ENCODE assay signal across 9 mouse cellular contexts in genomic region chr15:101988119-101988518, GRCm38 (mm10). TPM values are rescaled to one million over a fixed set of nuclear protein-coding genes. Genes with fewer than 3 reads are reported as not detected.
DNase-seq lines count a peak whose midpoint lies in the region; ATAC-seq and TF ChIP-seq lines count a peak whose summit lies in the region.
"Had no signal": no experiment of that assay in that cellular context is flagged by ENCODE, and none has a peak within 500 bp of the region (broad histone marks: within the 10 kb centered on the region; RNA-seq: fewer than 3 reads in every experiment).

No protein-coding gene starts in this region.

- H3K27me3 ChIP-seq in MEL (ENCODE audit: control insufficient read depth in 1 of 2, insufficient read depth in 2 of 2, low read length in 2 of 2), result no peaks in the 10 kb centered on the region
- H3K27me3 ChIP-seq in embryonic facial prominence, embryonic 15.5 days, result no peaks in the 10 kb centered on the region
- no peaks in the 10 kb centered on the region for H3K27me3 ChIP-seq in lung, embryonic 14.5 days (ENCODE audit: insufficient read depth, low read length)

- under 1% methylated on average over 10 of the region's 10 CpGs for WGBS in embryonic facial prominence, embryonic 15.5 days
- WGBS in lung, embryonic 14.5 days, result under 1% methylated on average over 10 of the region's 10 CpGs

- no peak for TF ChIP-seq POLR2A in MEL (IDR thresholded peaks at IDR 0.05; ENCODE audit: control insufficient read depth in 1 of 2, insufficient read depth in 1 of 2, low read depth in 1 of 2, low read length in 2 of 2, poor library complexity in 1 of 2)

- no peak overlapping the region for H3K27ac ChIP-seq in MEL (ENCODE audit: control insufficient read depth, low read depth, low read length)
- H3K27ac ChIP-seq in embryonic facial prominence, embryonic 15.5 days (replicated peaks), result no peak overlapping the region
- no peak overlapping the region for H3K27ac ChIP-seq in lung, embryonic 14.5 days (ENCODE audit: low read depth)

- no peak overlapping the region for H3K9ac ChIP-seq in MEL (ENCODE audit: control insufficient read depth, low read depth, low read length, poor library complexity, severe bottlenecking)
- H3K9ac ChIP-seq in embryonic facial prominence, embryonic 15.5 days, result no peak overlapping the region
- H3K9ac ChIP-seq in lung, embryonic 14.5 days, result no peak overlapping the region

- H3K4me1 ChIP-seq in MEL (ENCODE audit: control insufficient read depth in 1 of 2, insufficient read depth in 2 of 2, low read length in 2 of 2), result peaks cover 6 to 39% of the 10 kb centered on the region in 2 experiments; a peak in 3 of 4 replicates
- H3K4me1 ChIP-seq in embryonic facial prominence, embryonic 15.5 days, result peaks cover 20% of the 10 kb centered on the region
- no peaks in the 10 kb centered on the region for H3K4me1 ChIP-seq in lung, embryonic 14.5 days (ENCODE audit: insufficient read depth)

- H3K79me2 ChIP-seq in MEL (ENCODE audit: control insufficient read depth, insufficient read depth, low read length, poor library complexity), result no peaks in the 10 kb centered on the region

- H3K4me3 ChIP-seq in MEL (ENCODE audit: control insufficient read depth in 1 of 2, insufficient read depth in 1 of 2, low read depth in 2 of 2, low read length in 2 of 2), result no peak overlapping the region
- no peak overlapping the region for H3K4me3 ChIP-seq in embryonic facial prominence, embryonic 15.5 days (replicated peaks)
- H3K4me3 ChIP-seq in lung, embryonic 14.5 days (ENCODE audit: low read depth, low read length), result no peak overlapping the region
- H3K4me3 ChIP-seq: megakaryocyte, embryonic 14.5 days had no signal

- H3K9me3 ChIP-seq in MEL (replicated peaks; ENCODE audit: insufficient read depth, low read length), result no peaks in the 10 kb centered on the region
- no peaks in the 10 kb centered on the region for H3K9me3 ChIP-seq in embryonic facial prominence, embryonic 15.5 days (replicated peaks)
- H3K9me3 ChIP-seq in lung, embryonic 14.5 days (ENCODE audit: low read depth, low read length), result no peaks in the 10 kb centered on the region
- H3K9me3 ChIP-seq: megakaryocyte, embryonic 14.5 days had no signal

- TF ChIP-seq CTCF in MEL (IDR thresholded peaks at IDR 0.05 in 2 of 3, conservative IDR thresholded peaks at IDR 0.05 in 1 of 3; ENCODE audit: control insufficient read depth in 1 of 3, insufficient read depth in 1 of 3, low read depth in 2 of 3, low read length in 3 of 3, poor library complexity in 1 of 3, severe bottlenecking in 1 of 3), result peak; percentile 97 to 100 (median 99)
- TF ChIP-seq CTCF in lung, embryonic 14.5 days (IDR thresholded peaks at IDR 0.05; ENCODE audit: low read depth), result peak; percentile 96

- DNase-seq in MEL (ENCODE audit: low read depth, low spot score), result peak; percentile 90
- DNase-seq in brain, adult 2 months (ENCODE audit: low read depth, low spot score), result peak; percentile 83
- peak; percentile 68 to 84 for DNase-seq in heart, adult 9 months (ENCODE audit: low spot score in 2 of 2)
- peak; percentile 90 to 91 for DNase-seq in kidney, postnatal 4 days
- peak; percentile 95 for DNase-seq in lung, embryonic 14.5 days
- DNase-seq in right cerebral cortex, postnatal 10 days (ENCODE audit: low spot score in 2 of 2), result peak; percentile 83 to 90
- peak; percentile 87 for DNase-seq in urinary bladder, postnatal 14 days (ENCODE audit: low spot score)

- H3K36me3 ChIP-seq in MEL (ENCODE audit: control insufficient read depth in 1 of 2, insufficient read depth in 2 of 2, low read length in 2 of 2), result peaks cover 0 to 17% of the 10 kb centered on the region in 2 experiments; a peak in 2 of 4 replicates
- no peaks in the 10 kb centered on the region for H3K36me3 ChIP-seq in embryonic facial prominence, embryonic 15.5 days
- no peaks in the 10 kb centered on the region for H3K36me3 ChIP-seq in lung, embryonic 14.5 days (ENCODE audit: insufficient read depth)

- TF ChIP-seq EP300 in MEL (IDR thresholded peaks at IDR 0.05; ENCODE audit: low read depth in 1 of 2, low read length in 2 of 2), result no peak

- H3K4me2 ChIP-seq in embryonic facial prominence, embryonic 15.5 days (replicated peaks), result no peak overlapping the region
- H3K4me2 ChIP-seq in lung, embryonic 14.5 days, result no peak overlapping the region

- 0 out of 2 replicates have a peak, but pooled peaks have one; percentile 53 for ATAC-seq in embryonic facial prominence, embryonic 15.5 days (ENCODE audit: insufficient number of reproducible peaks, low FRiP score, low TSS enrichment, low read depth)
- peak; percentile 16; the same call in 1 of the 2 replicates for ATAC-seq in lung, embryonic 14.5 days (ENCODE audit: insufficient read depth)

- TF ChIP-seq RAD21 in MEL (IDR thresholded peaks at IDR 0.05; ENCODE audit: low read depth, low read length), result peak; percentile 100

TF ChIP-seq in MEL, 35 proteins besides CTCF, POLR2A, EP300 and RAD21 (continues in another document):
- peak; percentile 100 for TF ChIP-seq SMC3 (IDR thresholded peaks at IDR 0.05; ENCODE audit: low read depth, low read length)
- TF ChIP-seq USF2 (IDR thresholded peaks at IDR 0.05; ENCODE audit: borderline replicate concordance in 1 of 2, insufficient read depth in 1 of 2, low read depth in 1 of 2, low read length in 2 of 2), result no peak
- TF ChIP-seq TCF12 (IDR thresholded peaks at IDR 0.05; ENCODE audit: low read depth, low read length), result peak; percentile 24; the same call in 1 of the 2 replicates
- TF ChIP-seq ZKSCAN1 (IDR thresholded peaks at IDR 0.05; ENCODE audit: low read depth, low read length), result no peak
- TF ChIP-seq UBTF (IDR thresholded peaks at IDR 0.05; ENCODE audit: borderline replicate concordance, insufficient read depth, low read depth, low read length), result no peak
- 0 out of 2 replicates have a peak, but pooled peaks have one; percentile 73 for TF ChIP-seq JUND (IDR thresholded peaks at IDR 0.05; ENCODE audit: low read depth, low read length)
- TF ChIP-seq HCFC1 (IDR thresholded peaks at IDR 0.05; ENCODE audit: low read depth, low read length), result peak; percentile 42; the same call in 1 of the 2 replicates
- no peak for TF ChIP-seq TAL1 (IDR thresholded peaks at IDR 0.05; ENCODE audit: low read length)
- TF ChIP-seq ZC3H11A (IDR thresholded peaks at IDR 0.05; ENCODE audit: low read depth, low read length), result peak; percentile 100
- no peak for TF ChIP-seq POLR2AphosphoS5 (IDR thresholded peaks at IDR 0.05; ENCODE audit: borderline replicate concordance, low read depth, low read length)
- TF ChIP-seq RCOR1 (IDR thresholded peaks at IDR 0.05; ENCODE audit: low read depth, low read length), result 0 out of 2 replicates have a peak, but pooled peaks have one; percentile 43
- no peak for TF ChIP-seq CHD1 (IDR thresholded peaks at IDR 0.05; ENCODE audit: low read depth, low read length)
- peak; percentile 24; the same call in 1 of the 2 replicates for TF ChIP-seq MAX (IDR thresholded peaks at IDR 0.05; ENCODE audit: low read length)
- peak; percentile 77 for TF ChIP-seq MAZ (IDR thresholded peaks at IDR 0.05; ENCODE audit: low read depth, low read length)
- peak; percentile 36; the same call in 1 of the 2 replicates for TF ChIP-seq MXI1 (IDR thresholded peaks at IDR 0.05; ENCODE audit: low read depth, low read length)
- no peak for TF ChIP-seq NELFE (IDR thresholded peaks at IDR 0.05; ENCODE audit: low read depth, low read length)
- peak; percentile 20; the same call in 1 of the 2 replicates for TF ChIP-seq ELF1 (IDR thresholded peaks at IDR 0.05; ENCODE audit: low read depth, low read length)
- TF ChIP-seq SIN3A (IDR thresholded peaks at IDR 0.05; ENCODE audit: low read length), result peak; percentile 61; the same call in 1 of the 2 replicates
- peak; percentile 17; the same call in 1 of the 2 replicates for TF ChIP-seq ZMIZ1 (IDR thresholded peaks at IDR 0.05; ENCODE audit: low read depth, low read length)
- 0 out of 2 replicates have a peak, but pooled peaks have one; percentile 16 for TF ChIP-seq TBP (IDR thresholded peaks at IDR 0.05; ENCODE audit: low read depth, low read length)
- no peak; the same call in 1 of the 2 replicates for TF ChIP-seq ETS1 (IDR thresholded peaks at IDR 0.05; ENCODE audit: low read depth, low read length)
- no peak for TF ChIP-seq MAFK (IDR thresholded peaks at IDR 0.05; ENCODE audit: borderline replicate concordance, low read depth, low read length)
- TF ChIP-seq BHLHE40 (IDR thresholded peaks at IDR 0.05; ENCODE audit: borderline replicate concordance, low read depth, low read length), result 0 out of 2 replicates have a peak, but pooled peaks have one; percentile 38
- no peak for TF ChIP-seq GABPA (IDR thresholded peaks at IDR 0.05; ENCODE audit: low read depth, low read length)

RNA-seq across cellular contexts. Expression of gene Krt8, which starts 16.2 kb away (rescaled TPM):
- 0.69 and 0.75 TPM in 2 replicates for total RNA-seq in MEL (2012; rRNA removed)
- under 1 TPM in 1 of 2 experiments, not detected in 1; 0.93 TPM for polyA plus RNA-seq in MEL (2012; ENCODE audit: insufficient read depth in 1 of 2, insufficient read length in 2 of 2, low read depth in 1 of 2, low replicate concordance in 2 of 2, missing spikeins in 1 of 2)
- polyA plus RNA-seq in embryonic facial prominence, embryonic 15.5 days (2015; fragmentation: Nextera tagmentation; extraction: Ambion mirVana), result 131 and 181 TPM in 2 replicates
- 183 and 192 TPM in 2 replicates for polyA plus RNA-seq in lung, embryonic 14.5 days (2014; fragmentation: Nextera tagmentation; extraction: Ambion mirVana)

RNA-seq across cellular contexts. Expression of gene Krt78, which starts 34.0 kb away (rescaled TPM):
- total RNA-seq in MEL (2012; rRNA removed), result 0.08 and 0.13 TPM in 2 replicates
- polyA plus RNA-seq in MEL (2012; ENCODE audit: insufficient read depth in 1 of 2, insufficient read length in 2 of 2, low read depth in 1 of 2, low replicate concordance in 2 of 2, missing spikeins in 1 of 2), result under 1 TPM in 1 of 2 experiments, not detected in 1; 0.17 TPM
- polyA plus RNA-seq in embryonic facial prominence, embryonic 15.5 days (2015; fragmentation: Nextera tagmentation; extraction: Ambion mirVana), result 11.5 and 14.1 TPM in 2 replicates
- polyA plus RNA-seq in lung, embryonic 14.5 days (2014; fragmentation: Nextera tagmentation; extraction: Ambion mirVana), result 0.05 TPM in 2 replicates

RNA-seq across cellular contexts. Expression of gene Krt18, which starts 39.9 kb away (rescaled TPM):
- total RNA-seq in MEL (2012; rRNA removed), result 0.08 TPM in 1 of 2 replicates, not detected in the other
- not detected for polyA plus RNA-seq in MEL (2012; ENCODE audit: insufficient read depth in 1 of 2, insufficient read length in 2 of 2, low read depth in 1 of 2, low replicate concordance in 2 of 2, missing spikeins in 1 of 2)
- 87.8 and 119 TPM in 2 replicates for polyA plus RNA-seq in embryonic facial prominence, embryonic 15.5 days (2015; fragmentation: Nextera tagmentation; extraction: Ambion mirVana)
- polyA plus RNA-seq in lung, embryonic 14.5 days (2014; fragmentation: Nextera tagmentation; extraction: Ambion mirVana), result 148 TPM in 2 replicates

RNA-seq across cellular contexts. Expression of gene Krt79, which starts 48.0 kb away (rescaled TPM):
- total RNA-seq in MEL (2012; rRNA removed), result not detected in 2 replicates
- polyA plus RNA-seq in MEL (2012; ENCODE audit: insufficient read depth in 1 of 2, insufficient read length in 2 of 2, low read depth in 1 of 2, low replicate concordance in 2 of 2, missing spikeins in 1 of 2), result not detected
- 67.2 and 70.6 TPM in 2 replicates for polyA plus RNA-seq in embryonic facial prominence, embryonic 15.5 days (2015; fragmentation: Nextera tagmentation; extraction: Ambion mirVana)
- 0.20 and 0.22 TPM in 2 replicates for polyA plus RNA-seq in lung, embryonic 14.5 days (2014; fragmentation: Nextera tagmentation; extraction: Ambion mirVana)

Comparison
In these comparisons a context has a peak if more than half of its experiments do, and no peak if none do; other contexts are left out.
1. RNA of gene Krt8, which starts 16.2 kb away (polyA plus RNA-seq): 183 to 192 TPM in lung, embryonic 14.5 days and 131 to 181 TPM in embryonic facial prominence, embryonic 15.5 days; 0.93 TPM in MEL; every median in the first group is over 10 times any median in the second.
2. RNA of gene Krt78, which starts 34.0 kb away (polyA plus RNA-seq): 11.5 to 14.1 TPM in embryonic facial prominence, embryonic 15.5 days; 0.17 TPM in MEL and 0.05 TPM in lung, embryonic 14.5 days; every median in the first group is over 10 times any median in the second.
3. RNA of gene Krt18, which starts 39.9 kb away (polyA plus RNA-seq): 148 TPM in lung, embryonic 14.5 days and 87.8 to 119 TPM in embryonic facial prominence, embryonic 15.5 days; not detected in MEL; every median in the first group is over 10 times any median in the second.
4. Peak in every context shown above with its lines, with median percentiles within 50 percentile points of each other: DNase-seq.